Mouse (Mus musculus) MEL (cell line): Measurements from ENCODE around the gene Slc16a11.
A peak's percentile ranks its signal among the peaks of the same experiment; 100 is the strongest.

Experiments used
- CTCF ChIP-seq, 3 experiments: IDR thresholded peaks in 2 of 3; conservative IDR thresholded peaks in 1 of 3; 2 replicates each; pipeline ENCODE4 v1.5.1; 2011 to 2012; ENCODE audit warnings: low read length in 3 of 3, low read depth in 2 of 3, mild to moderate bottlenecking in 2 of 3, improper control_type of control experiment in 1 of 3, inconsistent platforms in 1 of 3, mixed read lengths in 1 of 3, moderate library complexity in 1 of 3; ENCODE audit not compliant: control insufficient read depth in 1 of 3, insufficient read depth in 1 of 3, poor library complexity in 1 of 3, severe bottlenecking in 1 of 3
- MAFK ChIP-seq: IDR thresholded peaks from 2 replicates; pipeline ENCODE4 v1.6.1; 2011; ENCODE audit warnings: low read depth, mild to moderate bottlenecking, low read length, improper control_type of control experiment, borderline replicate concordance
- MAZ ChIP-seq: IDR thresholded peaks from 2 replicates; pipeline ENCODE4 v1.6.1; 2012; ENCODE audit warnings: low read depth, mild to moderate bottlenecking, inconsistent platforms, low read length, improper control_type of control experiment
- UBTF ChIP-seq: IDR thresholded peaks from 2 replicates; pipeline ENCODE4 v1.6.1; 2012; ENCODE audit warnings: low read depth, mild to moderate bottlenecking, inconsistent platforms, low read length, improper control_type of control experiment, moderate library complexity, borderline replicate concordance; ENCODE audit not compliant: insufficient read depth

DNA sequence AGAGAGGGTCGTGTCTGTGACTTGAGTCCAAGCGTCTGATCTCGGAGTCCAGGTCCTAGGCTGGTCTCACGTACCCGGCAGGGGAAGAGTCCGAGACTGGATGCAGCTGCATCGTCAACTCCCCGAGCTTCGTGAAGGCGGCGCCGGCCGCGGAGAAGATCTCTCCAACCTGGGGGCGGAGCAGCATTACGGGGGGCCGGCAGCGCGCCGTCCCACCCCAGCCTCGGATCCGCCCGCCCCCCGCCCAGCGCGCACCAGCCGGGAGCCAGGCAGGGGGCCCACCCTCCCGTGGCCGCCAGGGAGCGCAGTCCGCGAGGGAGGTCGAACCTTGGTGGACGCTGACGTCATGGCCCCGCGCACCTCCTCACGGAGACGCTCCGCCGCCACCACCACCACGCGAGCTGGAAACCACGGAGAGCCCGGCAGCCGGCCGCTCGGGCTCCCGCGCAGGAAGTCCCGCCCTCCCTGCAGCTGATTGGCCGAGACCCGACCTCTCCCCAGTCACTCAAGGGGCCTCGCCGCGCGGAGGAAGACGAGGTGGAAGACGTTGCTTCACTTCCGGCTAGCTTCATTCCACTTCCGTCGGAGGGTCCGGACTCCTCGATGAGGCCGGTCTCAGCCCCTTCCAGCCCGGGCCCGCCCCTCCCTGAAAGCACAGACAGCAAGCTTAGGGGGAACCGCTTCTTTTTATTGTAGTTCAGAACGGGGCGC lies 25.1 kb downstream of the Slc16a11 start, which contains the start of gene 0610010K14Rik:
- TF ChIP-seq CTCF (IDR thresholded peaks at IDR 0.05 in 2 of 3, conservative IDR thresholded peaks at IDR 0.05 in 1 of 3; ENCODE audit: control insufficient read depth in 1 of 3, insufficient read depth in 1 of 3, low read depth in 2 of 3, low read length in 3 of 3, poor library complexity in 1 of 3, severe bottlenecking in 1 of 3) (peak in 2 of 3 experiments; percentile 62 to 73; a peak in 4 of 6 replicates), MAFK (no peak), UBTF (no peak), MAZ (peak; percentile 59)
